Mouse (Mus musculus): ENCODE data around the gene Serinc3.
A peak's percentile ranks its signal among the peaks of the same experiment; 100 is the strongest.

DNA sequence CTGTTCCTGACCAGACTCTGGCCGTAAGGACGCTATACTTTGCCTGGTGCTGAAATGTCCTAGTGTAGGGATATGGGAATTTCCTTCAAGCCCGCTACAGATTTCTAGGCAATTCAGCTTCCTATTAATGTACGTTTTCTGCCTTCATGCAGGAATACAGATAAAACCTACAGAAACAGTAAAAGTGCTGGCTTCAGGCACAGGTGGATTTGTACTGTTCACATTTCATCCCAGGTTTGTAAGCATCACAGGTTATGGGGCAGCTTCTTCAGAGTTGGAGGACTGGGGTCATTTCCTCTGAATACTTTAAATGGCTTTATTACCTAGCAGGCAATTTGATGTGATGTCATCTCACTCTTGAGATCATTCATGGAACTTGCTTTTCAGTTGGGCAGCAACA lies 27.1 kb downstream of the Serinc3 start:
- peak; percentile 67; the same call in 1 of the 2 replicates for TF ChIP-seq POLR2AphosphoS2 (IDR thresholded peaks at IDR 0.05; ENCODE audit: low read depth, low read length)
- no peak for TF ChIP-seq RAD21 (IDR thresholded peaks at IDR 0.05; ENCODE audit: low read depth, low read length)
- no peak for TF ChIP-seq CTCF (conservative IDR thresholded peaks at IDR 0.05 in 1 of 2, IDR thresholded peaks at IDR 0.05 in 1 of 2; ENCODE audit: low read depth in 2 of 2, low read length in 2 of 2)
- TF ChIP-seq CHD2 (IDR thresholded peaks at IDR 0.05; ENCODE audit: low read length), result peak; percentile 16; the same call in 1 of the 2 replicates
- no peak for TF ChIP-seq ELF1 (IDR thresholded peaks at IDR 0.05; ENCODE audit: low read depth, low read length)
- TF ChIP-seq GABPA (IDR thresholded peaks at IDR 0.05; ENCODE audit: insufficient replicate concordance, low read depth, low read length), result no peak
- TF ChIP-seq EP300 (IDR thresholded peaks at IDR 0.05; ENCODE audit: low read length), result no peak
- no peak for TF ChIP-seq USF1 (IDR thresholded peaks at IDR 0.05; ENCODE audit: low read depth, low read length)
- TF ChIP-seq IRF4 (IDR thresholded peaks at IDR 0.05; ENCODE audit: low read depth, low read length), result no peak

Measured in CH12.LX (cell line).